Mouse (Mus musculus): ENCODE measurements around the gene Rnf227.
"Not testable (repeated sequence)": the region's sequence is repeated elsewhere in the genome, so short reads cannot be mapped to it uniquely, and the experiment has no call there.

Rnf227 gene

GRCm38 (mm10) chr11:69340161-69341131, at the start of gene Rnf227:
Rnf227 (plus strand) TSS chr11:69340461.
- peak; percentile 53 to 77 for DNase-seq

GRCm38 (mm10) chr11:69291111-69291510, 49.1 kb upstream of the Rnf227 start:
- no peak for DNase-seq

DNA sequence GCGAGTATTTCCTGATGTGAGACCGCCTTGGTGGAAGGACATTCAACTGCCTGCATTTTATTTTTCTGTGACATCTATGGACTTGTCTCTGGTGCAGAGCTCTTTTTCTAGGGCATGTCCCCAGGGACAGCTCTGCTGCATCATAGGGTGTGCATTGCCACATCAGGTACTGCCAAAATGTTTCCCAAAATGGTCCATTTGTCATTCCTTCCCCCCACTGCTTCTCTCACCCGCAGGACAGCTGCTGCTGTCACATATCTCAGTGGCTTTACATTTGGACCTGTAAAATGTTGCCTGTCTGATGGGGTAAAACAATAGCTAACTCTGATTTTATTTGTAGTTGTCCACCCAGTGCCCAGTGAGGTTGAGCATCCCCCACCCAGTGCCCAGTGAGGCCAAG, 45.0 kb upstream of the Rnf227 start:
- DNase-seq, result no peak

DNA sequence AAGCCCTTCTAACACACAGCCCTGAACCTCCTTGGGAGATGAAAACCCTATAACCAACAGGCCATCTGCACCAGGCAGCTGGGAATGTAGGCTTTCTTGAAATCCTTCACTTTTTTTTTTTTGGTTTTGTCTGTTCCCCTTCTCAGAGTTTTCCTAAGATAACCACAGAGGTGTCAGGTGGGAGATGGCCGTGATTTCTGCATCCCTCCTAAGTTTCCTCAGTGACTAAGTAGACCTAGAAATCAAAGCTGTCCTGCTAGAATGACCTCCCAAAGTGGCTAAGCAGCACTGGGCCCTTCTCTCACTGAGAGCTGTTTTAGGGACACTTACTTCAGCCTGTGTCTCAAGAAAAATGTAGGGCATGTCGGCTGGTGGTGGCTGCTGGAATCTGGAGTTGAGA, 42.5 kb upstream of the Rnf227 start:
- no peak for DNase-seq

- no peak for DNase-seq
Observed at GRCm38 (mm10) chr11:69298231-69298630, 42.0 kb upstream of the Rnf227 start.

- no peak for DNase-seq
Observed at GRCm38 (mm10) chr11:69302817-69303216, 37.4 kb upstream of the Rnf227 start.

GRCm38 (mm10) chr11:69305291-69305690, 35.0 kb upstream of the Rnf227 start:
- no peak for DNase-seq

DNA sequence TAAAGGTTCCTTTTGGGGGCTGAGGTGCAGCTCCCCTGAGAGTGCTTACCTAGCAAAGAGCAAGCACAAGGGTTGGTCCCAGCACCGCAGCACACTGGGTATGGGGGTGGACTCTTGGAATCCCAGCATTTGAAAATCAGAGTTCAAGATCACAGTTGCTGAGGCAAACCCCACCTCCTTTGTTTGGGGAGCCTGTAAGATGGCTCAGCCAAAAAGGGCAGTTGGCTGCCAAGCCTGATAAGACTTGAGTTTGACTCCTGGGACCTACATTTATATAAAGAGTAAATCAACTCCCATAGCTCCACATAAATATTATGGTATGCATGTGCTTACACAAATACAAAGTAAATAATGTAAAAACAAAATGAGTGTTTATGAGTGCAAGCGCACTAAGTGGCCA, 34.2 kb upstream of the Rnf227 start:
- DNase-seq, result no peak

DNA sequence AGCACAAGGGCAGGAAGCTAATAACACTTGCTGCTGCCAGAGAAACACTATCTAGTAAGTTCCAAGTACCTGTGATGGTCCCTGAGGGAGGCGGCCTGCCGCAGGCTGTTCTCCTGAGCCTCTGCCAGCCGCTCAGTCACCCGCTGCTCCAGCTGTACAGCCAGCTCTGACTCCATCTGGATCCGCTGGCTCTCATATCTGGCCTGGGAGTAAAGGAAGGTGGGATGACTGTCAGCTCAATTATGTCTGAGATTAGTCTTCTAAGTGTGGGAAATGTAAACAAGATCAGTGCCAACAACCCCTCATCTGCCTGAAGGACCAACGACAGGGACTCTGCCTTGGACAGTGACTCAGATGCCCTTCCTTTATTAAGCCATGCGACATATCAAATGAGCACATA, 29.0 kb upstream of the Rnf227 start:
- no peak for DNase-seq

DNA sequence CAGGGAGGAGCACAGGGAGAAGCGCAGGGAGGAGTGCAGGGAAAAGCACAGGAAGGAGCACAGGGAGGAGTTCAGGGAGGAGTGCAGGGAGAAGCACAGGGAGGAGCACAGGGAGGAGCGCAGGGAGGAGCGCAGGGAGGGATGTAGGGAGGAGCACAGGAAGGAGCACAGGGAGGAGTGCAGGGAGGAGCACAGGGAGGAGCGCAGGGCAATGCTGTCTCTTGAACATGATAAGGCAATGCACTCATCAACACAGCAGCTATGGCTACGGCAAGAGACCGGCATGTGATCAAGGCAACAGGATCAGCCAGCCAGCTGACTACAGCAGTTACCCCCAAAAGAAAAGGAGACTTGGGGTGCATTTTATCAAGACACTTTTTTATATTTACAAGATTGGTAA, 23.9 kb upstream of the Rnf227 start:
- DNase-seq, result no peak

DNA sequence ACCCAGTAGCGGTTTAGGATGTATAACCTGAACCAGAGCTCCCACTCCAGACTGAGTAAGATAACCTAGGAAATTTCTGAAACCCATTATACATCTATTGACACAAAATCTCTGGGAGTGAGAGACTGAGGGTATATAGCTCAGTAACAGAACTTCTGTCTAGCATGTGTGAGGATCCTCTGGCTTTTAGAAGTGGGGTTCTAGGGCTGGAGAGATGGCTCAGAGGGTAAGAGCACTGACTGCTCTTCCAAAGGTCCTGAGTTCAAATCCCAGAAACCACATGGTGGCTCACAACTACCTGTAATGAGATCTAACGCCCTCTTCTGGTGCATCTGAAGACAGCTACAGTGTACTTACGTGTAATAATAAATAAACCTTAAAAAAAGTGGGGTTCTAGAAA, 22.3 kb upstream of the Rnf227 start:
- not testable (repeated sequence) for DNase-seq

GRCm38 (mm10) chr11:69321580-69321979, 18.7 kb upstream of the Rnf227 start:
- DNase-seq, result no peak

GRCm38 (mm10) chr11:69322010-69322409, 18.3 kb upstream of the Rnf227 start:
- DNase-seq, result no peak

DNA sequence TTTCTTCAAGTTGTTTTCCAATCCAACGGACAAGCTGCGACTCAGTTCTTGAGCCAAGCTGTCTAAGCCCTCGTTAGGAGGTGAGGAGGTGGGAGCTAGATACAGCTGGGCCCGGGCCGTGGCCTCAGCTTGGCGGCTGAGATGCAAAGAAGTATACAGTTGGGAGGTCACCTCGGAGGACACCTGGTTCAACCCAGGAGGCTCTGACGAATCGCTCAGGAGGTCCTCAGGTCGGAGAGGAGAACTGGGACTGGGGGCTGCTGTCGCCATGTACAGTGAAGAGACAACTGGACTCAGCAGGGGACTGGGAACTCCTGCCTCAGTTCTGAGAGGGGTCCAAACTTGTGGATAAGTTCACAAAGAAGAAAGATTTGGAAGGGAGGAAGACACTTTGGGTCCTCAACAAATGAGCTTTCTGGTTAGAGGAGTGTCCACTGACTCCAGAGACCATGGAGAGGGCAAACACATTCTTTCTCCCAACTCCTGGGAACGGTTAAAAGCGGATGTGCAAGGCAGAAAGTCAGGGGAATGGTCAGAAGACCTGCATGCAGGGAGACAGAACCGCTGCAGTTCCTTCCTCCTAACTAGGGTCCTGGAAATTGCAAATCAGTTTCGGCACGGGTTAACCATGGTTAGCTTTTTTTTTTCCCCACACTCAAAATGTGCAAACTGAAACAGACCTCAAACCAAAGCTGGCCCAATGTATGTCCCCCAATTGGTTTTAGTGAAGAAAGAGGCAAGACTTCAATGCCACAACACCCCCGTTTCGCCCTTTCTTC, 17.4 kb upstream of the Rnf227 start:
- DNase-seq, result no peak

DNA sequence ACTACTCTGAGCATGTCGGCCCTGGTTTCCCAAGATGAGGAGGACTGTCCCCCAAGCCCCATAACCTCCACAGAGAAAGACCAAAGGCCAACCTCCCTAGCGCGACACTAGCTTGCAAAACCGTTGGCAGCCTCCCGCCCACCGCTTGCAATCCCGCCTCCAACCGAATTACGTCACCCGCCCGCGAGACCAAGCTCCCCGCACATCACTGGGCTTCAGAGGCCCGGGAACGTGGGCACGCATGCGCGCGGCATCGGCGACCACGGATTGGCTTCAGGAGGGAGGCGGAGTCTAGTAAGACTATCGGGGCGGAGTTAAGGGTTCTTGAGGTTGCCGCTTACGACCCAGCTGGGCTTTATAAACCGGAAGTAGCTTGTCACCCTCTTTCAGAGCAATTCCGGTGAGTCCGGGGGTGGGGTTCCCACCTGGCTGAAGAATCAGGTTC, 16.6 kb upstream of the Rnf227 start, which contains the start of the genes Cntrob and Trappc1:
TSS of gene Cntrob (minus strand) at position 109 of the 445 bp plus-strand sequence.
TSS of gene Trappc1 (plus strand) at position 314 of the 445 bp plus-strand sequence.
- peak; percentile 99 for DNase-seq

GRCm38 (mm10) chr11:69324749-69325148, 15.5 kb upstream of the Rnf227 start:
- DNase-seq, result no peak

GRCm38 (mm10) chr11:69325628-69326407, 14.4 kb upstream of the Rnf227 start, which contains the start of gene Kcnab3:
Kcnab3 (plus strand) TSS chr11:69326258.
- peak; percentile 95 for DNase-seq

- peak in 1 of 2 experiments; percentile 59 for DNase-seq
Observed at GRCm38 (mm10) chr11:69326408-69327156, 13.7 kb upstream of the Rnf227 start.

- DNase-seq, result no peak
Observed at GRCm38 (mm10) chr11:69327157-69327442, 13.2 kb upstream of the Rnf227 start.

GRCm38 (mm10) chr11:69327648-69328047, 12.6 kb upstream of the Rnf227 start:
- DNase-seq, result no peak

- DNase-seq, result no peak
Observed at GRCm38 (mm10) chr11:69328517-69328916, 11.7 kb upstream of the Rnf227 start.

DNA sequence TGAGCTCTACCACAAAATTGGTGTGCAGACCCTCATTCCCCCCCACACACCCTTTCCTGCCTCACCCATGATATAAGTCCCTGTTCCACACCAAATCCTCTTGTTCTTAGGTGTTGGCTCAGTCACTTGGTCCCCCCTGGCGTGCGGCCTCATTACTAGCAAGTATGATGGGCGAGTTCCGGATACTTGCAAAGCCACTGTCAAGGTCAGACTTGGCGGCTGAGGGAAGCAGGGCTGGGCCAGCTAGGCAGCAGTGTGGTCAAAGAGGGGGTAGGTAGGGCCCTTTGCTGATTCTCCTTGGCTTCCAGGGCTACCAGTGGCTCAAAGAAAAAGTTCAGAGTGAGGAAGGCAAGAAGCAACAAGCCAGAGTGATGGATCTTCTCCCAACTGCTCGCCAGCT, 9.1 kb upstream of the Rnf227 start:
- no peak for DNase-seq
